Mouse (Mus musculus) bone marrow, adult 2 months (tissue): ENCODE data around the gene Ddx19b. TPM values are rescaled to one million over a fixed set of nuclear protein-coding genes. Genes with fewer than 3 reads are reported as not detected.
A peak's percentile ranks its signal among the peaks of the same experiment; 100 is the strongest.
"Not testable (repeated sequence)": the region's sequence is repeated elsewhere in the genome, so short reads cannot be mapped to it uniquely, and the experiment has no call there.

Experiments used
- H3K27ac ChIP-seq: fragments of 200-500 bp; 2 replicates; pipeline ENCODE4 v1.5.1; 2012; ENCODE audit warnings: low read depth, mild to moderate bottlenecking, control low read depth, inconsistent platforms, low read length; ENCODE audit not compliant: control insufficient read depth, poor library complexity, insufficient read depth
- H3K4me1 ChIP-seq: fragments of 200-500 bp; 2 replicates; pipeline ENCODE4 v1.6.1; 2011; ENCODE audit warnings: low read length; ENCODE audit not compliant: control insufficient read depth, insufficient read depth
- H3K4me3 ChIP-seq: fragments of 200-500 bp; replicated peaks from 2 replicates; pipeline ENCODE3; 2011; ENCODE audit warnings: mild to moderate bottlenecking, low read depth, low read length, control low read depth; ENCODE audit not compliant: control insufficient read depth
- CTCF ChIP-seq: fragments of 200-500 bp; IDR thresholded peaks from 2 replicates; pipeline ENCODE4 v1.5.1; 2011; ENCODE audit warnings: low read length, control low read depth; ENCODE audit not compliant: control insufficient read depth, insufficient read depth
- POLR2A ChIP-seq: fragments of 200-500 bp; IDR thresholded peaks from 2 replicates; pipeline ENCODE4 v1.6.1; 2011; ENCODE audit warnings: low read depth, mild to moderate bottlenecking, control low read depth, low read length, borderline replicate concordance; ENCODE audit not compliant: control insufficient read depth
- WGBS: fragments of 180-500 bp; shearing (Covaris S2); methylation state at CpG from one replicate; pipeline ENCODE4 v1.1.7; 2018; 5-methylcytosine and 5-hydroxymethylcytosine counted together
- polyA plus RNA-seq: library from polyadenylated mRNA; stranded (reverse); fragments of >200 nt; gene quantifications from 2 replicates; pipeline ENCODE4 v1.2.4, GENCODE M21; 2011; ENCODE audit warnings: low replicate concordance; ENCODE audit not compliant: missing spikeins, insufficient read depth, insufficient read length

Gene Ddx19b
- polyA plus RNA-seq, 1 experiment, result 3.4 TPM

- Histone ChIP-seq H3K27ac (peak within 1 kb of the TSS; percentile 65), H3K4me1 (no peaks in the 10 kb centered on the region; the same call in 1 of the 2 replicates), H3K4me3 (peak within 1 kb of the TSS; percentile 96)
- TF ChIP-seq CTCF, result no peak
- TF ChIP-seq POLR2A, result no peak
- 97% methylated on average over 7 of the region's 7 CpGs for WGBS
Observed at GRCm38 (mm10) chr8:111032916-111033315, 1.4 kb upstream of the Ddx19b start, which contains the start of gene Aars. TSS of gene Aars (plus strand) at chr8:111033144.

GRCm38 (mm10) chr8:111030045-111030444, 1.5 kb downstream of the Ddx19b start:
- Histone ChIP-seq H3K27ac (no peak overlapping the region), H3K4me3 (peak overlapping the region; percentile 30), H3K4me1 (peaks cover 2% of the 10 kb centered on the region; the same call in 1 of the 2 replicates)
- WGBS, result 73% methylated on average over 6 of the region's 6 CpGs
- TF ChIP-seq CTCF (no peak), POLR2A (no peak)

GRCm38 (mm10) chr8:111029589-111029988, 2.0 kb downstream of the Ddx19b start:
- WGBS, result 36% methylated on average over 4 of the region's 4 CpGs
- Histone ChIP-seq H3K4me1 (peaks cover 2% of the 10 kb centered on the region; the same call in 1 of the 2 replicates), H3K4me3 (no peak overlapping the region), H3K27ac (no peak overlapping the region)
- TF ChIP-seq CTCF (no peak), POLR2A (no peak)

- Histone ChIP-seq H3K4me3 (peak overlapping the region; percentile 70), H3K27ac (peak overlapping the region; percentile 77), H3K4me1 (peaks cover 2% of the 10 kb centered on the region; the same call in 1 of the 2 replicates)
- TF ChIP-seq CTCF (no peak), POLR2A (peak; percentile 55; the same call in 1 of the 2 replicates)
- WGBS, result under 1% methylated on average over 31 of the region's 31 CpGs
Observed at GRCm38 (mm10) chr8:111027391-111027937, 4.1 kb downstream of the Ddx19b start.

GRCm38 (mm10) chr8:111026609-111027008, 4.9 kb downstream of the Ddx19b start:
- H3K27ac ChIP-seq, H3K4me1 ChIP-seq: not testable (repeated sequence)
- WGBS, result 89% methylated on average over 2 of the region's 2 CpGs

DNA sequence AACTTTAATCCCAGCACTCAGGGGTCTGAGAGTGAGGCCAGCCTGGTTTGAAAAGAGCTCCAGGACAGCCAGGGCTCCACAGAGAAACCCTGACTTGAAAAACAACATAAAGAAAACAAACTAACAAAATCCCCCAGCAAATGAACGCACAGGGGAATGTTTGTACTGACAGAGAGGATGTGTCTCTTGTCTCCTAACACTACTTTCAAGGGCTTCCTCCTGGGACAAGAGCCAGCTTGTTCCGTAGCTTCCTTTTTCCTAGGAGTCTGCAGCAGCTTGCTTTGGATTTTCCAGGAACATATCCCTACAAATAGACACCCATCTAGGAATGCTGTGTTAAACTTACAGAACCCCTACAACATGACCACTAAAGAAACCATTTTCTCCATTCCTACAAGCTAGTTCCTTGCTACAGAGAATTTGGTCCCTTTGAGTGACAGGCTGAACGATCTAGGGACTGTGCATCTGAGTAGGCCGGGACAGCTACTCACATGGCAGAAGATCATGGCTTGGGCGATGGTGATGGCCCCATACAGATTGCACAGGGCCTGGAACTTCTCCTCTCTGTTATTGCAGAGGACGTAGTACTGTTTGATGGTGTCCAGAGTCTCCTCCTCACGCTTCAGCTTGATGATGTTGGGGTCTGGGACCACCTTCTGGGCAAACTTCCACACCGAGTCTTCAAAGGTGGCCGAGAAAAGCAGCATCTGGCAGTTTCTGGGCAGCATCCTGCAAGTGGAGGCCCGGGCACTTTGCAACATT, 21.1 kb downstream of the Ddx19b start:
- H3K4me1 ChIP-seq, H3K27ac ChIP-seq, H3K4me3 ChIP-seq: not testable (repeated sequence)
- 85% methylated on average over 9 of the region's 10 CpGs for WGBS

More at GRCm38 (mm10) chr8:111026609-111027008, 4.9 kb downstream of the Ddx19b start:
- H3K4me3 ChIP-seq, result not testable (repeated sequence)

DNA sequence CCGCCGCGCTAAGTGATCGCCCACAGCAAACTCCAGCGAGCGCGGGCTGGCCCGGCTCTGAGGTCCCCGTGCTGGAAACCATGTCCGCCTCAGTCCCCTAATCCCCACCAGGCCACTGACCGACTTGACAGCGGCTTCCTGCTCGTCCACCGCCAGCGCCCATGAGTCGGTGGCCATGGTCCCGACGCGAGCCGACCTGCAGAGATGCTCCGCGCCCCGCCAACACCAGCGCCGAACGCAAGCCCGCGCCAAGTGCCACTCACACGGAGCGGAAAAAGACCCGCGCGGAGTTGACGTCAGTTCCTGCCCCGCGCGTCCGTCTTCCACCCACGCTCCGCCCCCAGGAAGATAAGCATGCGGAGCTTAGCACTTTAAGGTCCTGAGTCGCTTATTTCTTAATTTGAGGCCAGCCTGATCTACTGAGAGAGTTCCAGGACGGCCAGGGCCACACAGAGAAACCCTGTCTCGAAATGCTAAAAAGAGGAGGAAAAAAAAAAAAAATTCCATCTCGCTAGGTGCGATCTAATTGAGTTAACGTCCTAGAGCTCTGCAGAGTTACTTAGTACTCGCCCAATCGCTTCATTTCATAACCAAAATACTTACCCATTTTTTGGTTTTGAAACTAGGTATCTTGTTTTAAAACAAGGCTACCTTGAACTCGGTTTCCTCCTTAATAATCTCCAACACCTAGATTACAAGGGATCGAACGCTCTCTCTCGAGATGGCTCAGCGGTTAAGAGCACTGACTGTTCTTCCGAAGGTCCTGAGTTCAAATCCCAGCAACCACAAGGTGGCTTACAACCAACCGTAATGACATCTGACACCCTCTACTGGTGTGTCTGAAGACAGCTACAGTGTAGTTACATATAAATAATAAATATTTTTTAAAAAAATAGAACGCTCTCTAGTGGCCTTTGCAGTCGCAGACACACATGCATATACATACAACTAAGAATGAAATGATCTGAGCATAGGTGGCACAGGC, 33.7 kb downstream of the Ddx19b start, which contains the start of gene Ddx19a:
Ddx19a (minus strand) TSS at position 254 of the 985 bp plus-strand sequence.
- WGBS, result 3% methylated on average over 58 of the region's 58 CpGs
- H3K4me1 ChIP-seq, result peaks cover 2% of the 10 kb centered on the region; the same call in 1 of the 2 replicates
- H3K27ac ChIP-seq, result peak within 1 kb of the TSS; percentile 81
- no peak for TF ChIP-seq CTCF
- TF ChIP-seq POLR2A, result peak; percentile 89; the same call in 1 of the 2 replicates
- peak within 1 kb of the TSS; percentile 99 for H3K4me3 ChIP-seq

DNA sequence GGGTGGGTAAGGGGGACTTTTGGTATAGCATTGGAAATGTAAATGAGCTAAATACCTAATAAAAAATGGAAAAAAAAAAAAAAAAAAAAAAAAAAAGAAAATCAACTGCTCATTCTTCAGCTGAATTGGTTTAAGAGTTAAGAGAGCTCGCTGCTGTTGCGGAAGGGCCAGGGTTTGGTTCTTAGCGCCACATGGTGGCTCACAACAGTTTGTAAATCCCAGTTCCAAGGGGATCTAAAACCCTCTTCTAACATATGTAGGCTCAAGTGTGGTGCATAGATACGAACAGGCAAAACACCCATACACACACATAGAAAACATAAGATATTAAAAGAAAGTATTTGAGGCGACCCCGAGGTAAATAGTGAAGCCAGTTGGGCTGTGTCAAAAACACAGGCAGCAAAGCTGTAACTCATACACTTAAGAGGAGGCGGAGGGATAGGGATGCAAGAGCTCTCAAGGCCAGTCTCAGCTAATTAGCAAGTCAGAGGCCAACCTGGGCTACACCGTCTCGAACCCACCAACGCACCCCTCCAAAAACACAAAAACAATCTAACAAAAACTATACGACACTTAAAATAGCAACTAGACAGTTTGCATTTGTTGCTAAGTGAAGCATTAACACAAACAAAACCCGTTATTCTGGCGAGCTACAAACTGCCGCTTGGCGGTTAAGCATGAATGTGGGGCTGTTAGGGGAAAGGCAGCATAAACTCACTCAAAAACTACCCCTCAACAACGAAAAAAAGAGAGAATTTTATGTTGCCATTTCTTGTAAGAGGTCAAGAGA, 34.7 kb downstream of the Ddx19b start:
- TF ChIP-seq CTCF (no peak), POLR2A (no peak)
- Histone ChIP-seq H3K4me3 (peak overlapping the region; percentile 99), H3K4me1 (peaks cover 2% of the 10 kb centered on the region; the same call in 1 of the 2 replicates), H3K27ac (peak overlapping the region; percentile 81)
- 35% methylated on average over 16 of the region's 16 CpGs for WGBS
